Mouse (Mus musculus) midbrain, embryonic 10.5 days (tissue): Measurements from ENCODE around the gene Grk5. TPM values are rescaled to one million over a fixed set of nuclear protein-coding genes. Genes with fewer than 3 reads are reported as not detected.
"Not testable (repeated sequence)": the region's sequence is repeated elsewhere in the genome, so short reads cannot be mapped to it uniquely, and the experiment has no call there.

Source experiments
- DNase-seq: peaks from one replicate; pipeline ENCODE4 v3.0.0-alpha.2; 2017; ENCODE audit warnings: low spot score
- H3K27ac ChIP-seq: fragments of 300-500 bp; sonication (generic); replicated peaks from 2 replicates; pipeline ENCODE4 v1.5.1; 2016; ENCODE audit warnings: mild to moderate bottlenecking
- H3K27me3 ChIP-seq: fragments of 300-500 bp; sonication (generic); 2 replicates; pipeline ENCODE4 v1.6.1; 2016; ENCODE audit warnings: low read depth, mild to moderate bottlenecking; ENCODE audit not compliant: poor library complexity, severe bottlenecking
- H3K36me3 ChIP-seq: fragments of 300-500 bp; sonication (generic); 2 replicates; pipeline ENCODE4 v1.6.1; 2016; ENCODE audit warnings: mild to moderate bottlenecking, moderate library complexity
- H3K4me1 ChIP-seq: fragments of 300-500 bp; sonication (generic); 2 replicates; pipeline ENCODE4 v1.6.1; 2016
- H3K4me3 ChIP-seq: fragments of 300-500 bp; sonication (generic); 2 replicates; pipeline ENCODE4 v1.5.1; 2016; ENCODE audit warnings: mild to moderate bottlenecking, moderate library complexity
- H3K9me3 ChIP-seq: fragments of 300-500 bp; sonication (generic); replicated peaks from 2 replicates; pipeline ENCODE4 v1.6.1; 2016; ENCODE audit warnings: mild to moderate bottlenecking
- WGBS: fragments of 180-500 bp; shearing (Covaris S2); methylation state at CpG from one replicate; pipeline ENCODE4 v1.1.7; 2016; 5-methylcytosine and 5-hydroxymethylcytosine counted together
- polyA plus RNA-seq: library from polyadenylated mRNA; unstranded; fragments of >200 nt; fragmentation: Nextera tagmentation; extraction: Ambion mirVana; gene quantifications from 2 replicates; pipeline ENCODE4 v1.2.1, GENCODE M21; 2016

The Grk5 gene
- polyA plus RNA-seq, 1 experiment from 2014 or later = 1.9 TPM

DNA sequence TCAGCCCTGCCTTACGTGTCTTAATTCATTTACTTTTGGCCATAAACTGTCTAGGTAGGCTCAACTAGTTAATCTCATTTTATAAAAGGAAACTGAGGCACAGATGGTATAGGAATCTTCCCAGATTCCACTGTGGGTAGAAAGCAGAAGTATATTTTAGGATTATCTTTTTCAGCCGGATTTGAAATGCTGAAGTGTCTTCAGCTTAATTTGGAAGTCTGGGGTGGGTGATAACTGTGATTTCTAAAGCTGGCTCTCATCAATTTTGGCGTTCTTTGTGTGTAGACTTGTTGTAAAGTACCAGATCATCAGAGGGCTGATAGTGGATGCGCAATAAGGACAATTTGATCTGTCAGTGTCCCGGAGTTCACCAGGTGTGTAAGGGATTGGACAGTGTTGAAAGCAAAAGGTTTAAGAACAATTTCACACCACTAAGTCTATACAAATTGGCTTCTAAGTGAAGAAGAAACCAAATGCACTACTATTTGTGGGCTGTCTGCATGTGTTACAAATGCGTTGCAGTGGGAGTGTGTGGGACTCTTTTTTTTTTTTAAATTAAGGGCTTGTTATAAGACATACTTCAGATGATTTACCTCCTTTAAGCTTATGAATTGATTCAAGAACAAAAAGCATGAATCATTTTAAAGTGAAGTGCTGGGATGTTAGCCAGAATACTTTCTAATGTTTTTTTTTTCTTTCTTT lies 27.5 kb downstream of the Grk5 start:
- 91% methylated on average over 6 of the region's 6 CpGs for WGBS
- H3K9me3 ChIP-seq = no peaks in the 10 kb centered on the region
- H3K4me1 ChIP-seq = 0 out of 2 replicates have a peak, but pooled peaks cover 3% of the 10 kb centered on the region
- no peak overlapping the region for H3K27ac ChIP-seq
- H3K4me3 ChIP-seq = no peak overlapping the region
- DNase-seq = no peak
- H3K27me3 ChIP-seq = no peaks in the 10 kb centered on the region
- H3K36me3 ChIP-seq = no peaks in the 10 kb centered on the region

DNA sequence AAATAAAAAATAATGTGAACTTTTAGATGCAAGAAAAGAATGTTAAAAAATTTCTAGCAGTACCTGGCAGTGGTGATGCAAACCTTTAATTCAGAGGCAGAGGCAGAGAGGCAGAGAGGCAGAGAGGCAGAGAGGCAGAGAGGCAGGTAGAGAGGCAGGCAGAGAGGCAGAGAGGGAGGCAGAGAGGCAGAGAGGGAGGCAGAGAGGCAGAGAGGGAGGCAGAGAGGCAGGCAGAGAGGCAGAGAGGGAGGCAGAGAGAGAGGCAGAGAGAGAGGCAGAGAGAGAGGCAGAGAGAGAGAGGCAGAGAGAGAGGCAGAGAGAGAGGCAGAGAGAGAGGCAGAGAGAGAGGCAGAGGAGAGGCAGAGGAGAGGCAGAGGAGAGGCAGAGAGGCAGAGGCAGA lies 35.0 kb downstream of the Grk5 start:
- H3K4me3 ChIP-seq, H3K27me3 ChIP-seq, H3K36me3 ChIP-seq, DNase-seq, H3K27ac ChIP-seq, H3K9me3 ChIP-seq, H3K4me1 ChIP-seq: not testable (repeated sequence)

DNA sequence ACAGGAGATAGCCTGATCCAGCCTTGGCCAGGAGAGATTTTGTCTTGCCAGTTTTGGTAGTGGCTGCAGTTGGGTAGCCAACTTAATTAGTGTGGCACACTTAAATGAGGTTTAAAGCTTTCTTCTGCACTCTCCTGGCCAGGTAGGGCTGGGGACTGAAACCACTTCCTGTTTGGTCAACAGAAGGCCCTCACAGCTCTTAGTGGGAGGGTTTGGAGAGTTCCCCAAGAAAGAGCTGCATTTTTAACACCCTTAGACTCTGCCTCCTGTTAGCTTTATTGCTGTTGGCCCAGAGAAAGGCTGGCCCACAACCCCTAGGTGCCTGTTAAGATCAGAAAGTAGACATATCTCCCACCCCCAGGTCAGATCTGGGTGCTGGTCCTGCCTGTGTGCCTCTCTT lies 45.5 kb downstream of the Grk5 start:
- H3K4me1 ChIP-seq = no peaks in the 10 kb centered on the region

DNA sequence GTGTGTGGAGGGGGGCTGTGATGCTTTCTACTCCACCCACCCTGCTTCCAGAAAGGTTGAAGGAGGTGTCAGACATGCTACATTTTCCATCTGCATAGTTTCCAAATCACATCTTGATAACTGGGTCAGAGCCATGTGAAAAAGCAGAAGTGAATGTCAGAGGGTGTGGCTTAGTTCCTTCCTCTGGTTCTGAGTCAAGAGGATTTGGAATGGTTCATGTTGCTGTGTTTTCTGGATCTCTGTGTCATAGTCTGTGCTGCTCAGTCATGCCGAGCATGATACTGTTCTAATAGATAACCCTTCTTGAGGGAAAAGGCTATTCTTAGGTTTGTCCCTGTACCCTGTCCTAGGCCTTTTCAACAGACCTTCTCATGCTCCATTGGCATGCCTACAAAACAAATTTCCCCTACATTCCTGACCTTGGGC lies 50.4 kb downstream of the Grk5 start:
- DNase-seq = no peak
- H3K27ac ChIP-seq = no peak overlapping the region
- no peaks in the 10 kb centered on the region for H3K4me1 ChIP-seq
- no peak overlapping the region for H3K4me3 ChIP-seq
- H3K27me3 ChIP-seq = no peaks in the 10 kb centered on the region
- no peaks in the 10 kb centered on the region for H3K36me3 ChIP-seq
- WGBS = 75% methylated on average over 1 of the region's 1 CpGs
- no peaks in the 10 kb centered on the region for H3K9me3 ChIP-seq

More for the DNA sequence above, 45.5 kb downstream of the Grk5 start:
- Histone ChIP-seq H3K36me3 (no peaks in the 10 kb centered on the region), H3K4me3 (no peak overlapping the region), H3K27me3 (no peaks in the 10 kb centered on the region), H3K27ac (no peak overlapping the region), H3K9me3 (no peaks in the 10 kb centered on the region)
- DNase-seq = no peak

DNA sequence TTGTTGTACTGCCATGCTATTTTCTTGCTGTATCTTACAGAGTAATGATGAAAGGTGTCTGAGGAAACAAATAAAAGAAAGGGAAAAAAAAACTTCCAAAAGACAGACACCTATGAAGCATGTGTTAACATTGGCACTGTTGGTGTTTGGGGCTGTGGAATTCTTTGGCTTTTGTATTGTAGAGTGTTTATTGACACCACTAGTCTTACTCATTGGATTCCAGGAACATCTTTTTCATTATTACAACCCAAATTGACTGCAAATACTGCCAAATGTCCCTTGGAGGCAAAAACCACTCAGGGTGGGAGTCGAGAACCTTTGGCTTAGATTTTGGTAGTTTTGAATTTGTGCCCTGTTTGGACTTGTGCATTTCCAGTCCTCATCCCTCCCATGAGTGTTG lies 51.3 kb downstream of the Grk5 start:
- peaks cover 4% of the 10 kb centered on the region for H3K4me1 ChIP-seq
- H3K36me3 ChIP-seq = no peaks in the 10 kb centered on the region
- H3K9me3 ChIP-seq = no peaks in the 10 kb centered on the region
- H3K27me3 ChIP-seq = no peaks in the 10 kb centered on the region
- no peak overlapping the region for H3K4me3 ChIP-seq
- DNase-seq = no peak
- H3K27ac ChIP-seq = no peak overlapping the region
- 95% methylated on average over 1 of the region's 1 CpGs for WGBS

DNA sequence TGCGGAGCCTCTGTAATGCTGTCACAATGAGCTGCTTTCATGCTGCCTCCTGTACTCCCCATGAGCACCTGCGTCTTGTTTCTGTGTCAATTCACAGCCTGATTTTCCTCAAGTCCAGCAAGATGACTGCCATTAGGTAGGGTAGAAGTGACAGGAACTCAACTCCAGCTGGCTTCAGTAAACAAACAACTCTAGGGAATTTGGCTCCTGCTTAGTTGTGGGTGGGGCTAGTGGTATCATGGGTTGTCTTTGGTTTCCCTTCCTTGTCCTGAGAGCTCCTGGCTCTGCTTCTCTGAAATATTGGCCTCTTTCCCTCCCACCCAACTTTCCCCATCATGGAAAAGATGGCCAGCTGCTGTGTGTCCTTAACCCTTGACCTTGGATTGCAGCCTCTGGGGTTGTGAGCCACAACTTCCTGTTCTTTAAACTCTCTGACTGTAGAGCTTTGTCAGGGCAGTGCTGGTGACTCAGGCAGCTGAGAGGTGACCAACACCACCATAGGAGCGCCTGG lies 56.3 kb downstream of the Grk5 start:
- WGBS = 67% methylated on average over 3 of the region's 3 CpGs
- Histone ChIP-seq H3K9me3 (no peaks in the 10 kb centered on the region), H3K27me3 (no peaks in the 10 kb centered on the region), H3K4me3 (no peak overlapping the region), H3K4me1 (peaks cover 16% of the 10 kb centered on the region), H3K36me3 (no peaks in the 10 kb centered on the region), H3K27ac (no peak overlapping the region)
- DNase-seq = no peak

DNA sequence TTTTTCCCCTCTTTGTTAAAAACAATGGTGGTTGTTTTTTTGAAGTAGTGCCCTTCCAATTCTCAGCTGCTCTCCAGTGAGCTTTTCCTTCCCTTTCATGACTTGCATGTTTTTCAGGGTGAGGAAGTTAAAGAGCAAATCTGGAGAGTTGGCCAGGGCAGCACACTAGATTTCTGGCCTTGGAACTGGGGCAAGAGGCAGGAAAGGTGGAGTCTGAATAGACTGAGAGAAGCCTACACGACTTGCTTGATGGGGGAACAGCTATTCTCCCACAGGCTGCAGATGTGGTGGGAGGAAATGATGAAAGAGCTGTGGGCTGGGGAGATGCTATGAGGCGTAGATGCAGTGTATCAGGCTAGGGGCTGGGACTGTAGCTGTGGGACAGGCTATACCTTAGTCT lies 57.1 kb downstream of the Grk5 start:
- Histone ChIP-seq H3K27me3 (no peaks in the 10 kb centered on the region), H3K4me3 (no peak overlapping the region), H3K9me3 (no peaks in the 10 kb centered on the region), H3K4me1 (peaks cover 16% of the 10 kb centered on the region), H3K36me3 (no peaks in the 10 kb centered on the region), H3K27ac (no peak overlapping the region)
- 72% methylated on average over 2 of the region's 2 CpGs for WGBS
- no peak for DNase-seq

DNA sequence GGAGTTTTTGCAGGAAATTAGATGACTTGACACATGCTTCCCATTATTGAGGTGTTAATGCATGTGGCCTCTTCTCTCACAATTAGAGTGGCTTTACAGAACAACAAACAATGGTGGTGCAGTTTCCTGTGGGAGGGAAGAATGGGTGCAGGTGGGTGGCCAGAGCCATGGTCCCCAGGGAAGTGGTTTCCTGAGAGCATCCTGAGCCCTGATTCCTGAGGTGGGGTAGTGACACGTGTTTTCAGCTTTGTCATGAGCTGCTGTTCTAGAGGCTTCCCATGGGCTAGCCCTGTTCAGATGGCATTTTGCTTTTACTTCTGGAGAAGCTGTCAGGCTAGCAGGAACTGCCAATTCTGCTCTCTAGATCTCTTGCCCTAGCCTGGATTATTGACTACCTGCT lies 59.4 kb downstream of the Grk5 start:
- no peaks in the 10 kb centered on the region for H3K27me3 ChIP-seq
- H3K36me3 ChIP-seq = no peaks in the 10 kb centered on the region
- no peak overlapping the region for H3K4me3 ChIP-seq
- 28% methylated on average over 1 of the region's 1 CpGs for whole genome bisulfite sequencing
- no peaks in the 10 kb centered on the region for H3K9me3 ChIP-seq
- H3K27ac ChIP-seq = no peak overlapping the region
- DNase-seq = no peak
- peaks cover 16% of the 10 kb centered on the region for H3K4me1 ChIP-seq

DNA sequence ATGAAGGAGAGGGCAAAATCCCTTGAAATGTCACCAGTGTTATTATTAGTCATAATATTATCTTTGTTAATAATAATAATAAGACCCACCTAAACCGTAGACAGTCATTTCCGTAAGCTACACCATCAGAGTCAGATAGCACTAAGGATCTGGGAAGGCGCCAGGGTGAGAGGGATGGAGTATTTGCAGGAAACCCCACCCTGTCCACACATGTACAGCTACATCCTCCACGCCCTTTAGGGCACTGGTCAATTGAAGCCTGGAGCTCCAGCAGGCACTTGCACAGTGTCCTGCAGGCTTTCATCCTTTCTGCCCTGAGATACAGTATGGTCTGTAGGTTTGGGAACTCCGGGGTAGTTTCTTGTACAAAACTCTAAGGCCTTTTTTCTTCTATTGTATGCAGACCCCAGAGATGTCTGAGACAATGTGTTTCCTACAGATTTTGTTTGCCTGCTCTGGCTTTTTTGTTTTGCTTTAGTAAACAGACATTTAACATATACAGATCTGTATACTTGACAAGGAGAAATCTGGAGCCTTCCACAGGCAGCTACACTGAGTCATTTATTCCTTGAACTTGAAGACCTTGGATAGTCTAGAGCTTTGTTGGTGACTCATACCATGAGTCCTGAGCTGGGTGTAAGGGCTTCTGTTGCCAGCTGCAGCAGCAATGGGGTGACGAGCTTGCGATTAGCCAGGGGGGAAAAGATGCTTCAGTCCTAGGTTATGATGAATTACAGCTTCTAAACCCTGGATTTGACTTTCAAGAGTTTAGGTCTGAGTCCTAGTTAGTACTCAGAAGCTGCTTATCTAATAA lies 60.7 kb downstream of the Grk5 start:
- Histone ChIP-seq H3K9me3 (no peaks in the 10 kb centered on the region), H3K4me3 (no peak overlapping the region), H3K36me3 (no peaks in the 10 kb centered on the region), H3K27ac (no peak overlapping the region), H3K4me1 (peaks cover 16% of the 10 kb centered on the region), H3K27me3 (no peaks in the 10 kb centered on the region)
- WGBS = 86% methylated on average over 7 of the region's 7 CpGs
- DNase-seq = no peak

DNA sequence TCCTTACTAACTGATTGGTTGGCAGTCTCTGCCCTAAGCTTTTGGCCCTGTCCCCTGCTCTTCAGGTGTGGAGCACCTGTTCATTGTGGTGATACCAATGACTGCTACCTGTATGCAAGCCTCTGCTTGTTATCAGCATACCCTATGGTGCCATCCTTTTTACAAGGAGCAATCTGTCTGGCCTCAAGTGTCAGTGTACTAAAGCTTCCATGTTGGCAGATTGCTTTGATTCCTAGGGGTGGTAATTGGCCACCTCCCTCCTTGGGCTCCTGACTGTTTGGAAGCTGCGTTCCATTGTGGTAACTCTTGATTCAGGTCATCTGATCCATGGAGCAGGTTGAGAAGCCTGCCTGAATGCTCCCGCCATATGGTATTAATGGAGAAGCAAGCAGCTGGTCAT lies 65.6 kb downstream of the Grk5 start:
- 85% methylated on average over 2 of the region's 2 CpGs for WGBS
- no peak overlapping the region for H3K27ac ChIP-seq
- DNase-seq = no peak
- no peaks in the 10 kb centered on the region for H3K9me3 ChIP-seq
- no peaks in the 10 kb centered on the region for H3K4me1 ChIP-seq
- no peaks in the 10 kb centered on the region for H3K27me3 ChIP-seq
- no peak overlapping the region for H3K4me3 ChIP-seq
- H3K36me3 ChIP-seq = no peaks in the 10 kb centered on the region

DNA sequence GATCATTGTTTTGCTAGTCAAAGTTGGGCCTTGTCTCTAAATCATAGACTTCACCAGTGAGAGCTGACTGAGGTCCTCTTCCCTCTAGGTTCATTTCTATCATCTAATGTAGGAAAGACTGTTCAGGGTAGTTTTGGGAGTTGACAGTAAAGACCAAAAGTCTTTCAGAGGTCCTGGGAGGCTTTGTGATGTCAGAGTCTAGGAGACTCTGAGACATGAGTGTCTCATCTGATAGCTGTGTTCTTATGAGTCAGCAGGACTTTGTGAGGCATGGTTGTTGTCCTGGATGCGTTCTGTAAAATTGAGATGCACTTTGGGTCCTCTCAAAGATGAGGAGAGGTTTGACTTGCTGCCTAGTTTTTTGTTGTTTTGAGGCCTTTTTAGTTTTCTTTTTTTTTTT lies 66.2 kb downstream of the Grk5 start:
- H3K9me3 ChIP-seq = no peaks in the 10 kb centered on the region
- H3K36me3 ChIP-seq = no peaks in the 10 kb centered on the region
- no peak overlapping the region for H3K4me3 ChIP-seq
- WGBS = 92% methylated on average over 1 of the region's 1 CpGs
- H3K27me3 ChIP-seq = no peaks in the 10 kb centered on the region
- DNase-seq = no peak
- H3K4me1 ChIP-seq = no peaks in the 10 kb centered on the region
- H3K27ac ChIP-seq = no peak overlapping the region

DNA sequence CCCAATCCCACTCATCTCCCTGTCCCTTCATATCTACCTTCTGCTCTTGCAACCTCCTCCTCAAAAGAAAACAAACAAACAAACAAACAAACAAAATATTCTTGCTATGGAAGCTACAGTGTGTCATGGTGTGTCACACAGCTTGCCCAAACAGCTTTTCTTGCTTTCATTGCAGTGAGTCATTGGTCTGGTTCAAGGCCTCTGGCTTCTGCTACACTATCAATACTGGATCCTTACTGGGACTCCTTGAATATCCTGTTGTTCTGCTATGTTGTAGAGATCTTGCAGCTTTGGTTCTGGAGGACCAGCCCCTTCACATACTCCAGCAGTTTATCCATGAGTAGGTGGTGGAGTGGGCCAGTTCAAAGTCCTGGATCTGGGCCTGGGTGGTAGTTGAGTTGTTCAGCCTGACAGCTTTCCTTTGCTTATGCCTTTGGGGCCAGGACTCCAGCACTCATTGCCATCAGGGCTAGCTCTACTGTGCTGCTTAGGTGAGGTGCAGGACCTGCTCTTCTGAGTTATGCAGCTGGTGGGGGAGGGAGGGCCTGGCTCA lies 66.7 kb downstream of the Grk5 start:
- DNase-seq = no peak
- Histone ChIP-seq H3K4me3 (no peak overlapping the region), H3K4me1 (no peaks in the 10 kb centered on the region)

DNA sequence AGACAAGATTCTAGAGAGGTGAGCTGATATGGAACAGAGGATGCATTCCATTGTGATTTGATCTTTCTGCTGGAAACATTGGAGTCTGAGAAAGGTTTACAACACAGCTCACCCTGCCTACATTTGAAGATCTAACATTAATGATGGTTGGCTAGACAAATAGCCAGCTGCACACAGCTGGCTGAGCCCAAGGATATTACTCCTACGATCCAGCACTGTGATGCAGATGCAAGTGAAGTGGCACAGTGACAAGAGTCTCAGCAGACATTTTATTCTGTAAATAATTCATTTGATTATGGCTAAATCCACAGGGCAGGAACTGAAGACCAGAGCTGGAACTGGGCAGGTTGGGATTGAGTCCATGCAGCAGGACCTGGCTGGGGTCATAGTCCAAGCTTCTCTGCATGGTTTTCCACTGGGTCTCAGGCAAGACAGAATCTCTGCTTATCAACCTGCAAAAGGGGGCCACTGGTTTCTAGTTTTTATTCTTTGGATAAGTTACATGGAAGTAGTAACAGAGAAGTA lies 70.2 kb downstream of the Grk5 start:
- no peak overlapping the region for H3K27ac ChIP-seq
- DNase-seq = no peak
- peaks cover 8% of the 10 kb centered on the region for H3K4me1 ChIP-seq
- H3K36me3 ChIP-seq = no peaks in the 10 kb centered on the region
- 97% methylated on average over 1 of the region's 1 CpGs for WGBS
- H3K27me3 ChIP-seq = no peaks in the 10 kb centered on the region
- H3K9me3 ChIP-seq = no peaks in the 10 kb centered on the region
- no peak overlapping the region for H3K4me3 ChIP-seq

More for the DNA sequence above, 66.7 kb downstream of the Grk5 start:
- no peaks in the 10 kb centered on the region for H3K27me3 ChIP-seq
- H3K9me3 ChIP-seq = no peaks in the 10 kb centered on the region
- H3K36me3 ChIP-seq = no peaks in the 10 kb centered on the region
- H3K27ac ChIP-seq = no peak overlapping the region
